Mouse (Mus musculus): ENCODE results near the gene Sox5. TPM values are rescaled to one million over a fixed set of nuclear protein-coding genes. Genes with fewer than 3 reads are reported as not detected.

Sox5 gene
- polyA plus RNA-seq, 1 experiment from 2014 or later, result 198 TPM

GRCm38 (mm10) chr6:144119961-144120360, 661.8 kb downstream of the Sox5 start:
- no peaks in the 10 kb centered on the region for H3K4me1 ChIP-seq
- H3K9ac ChIP-seq, result no peak overlapping the region
- peaks cover 23% of the 10 kb centered on the region for H3K36me3 ChIP-seq (ENCODE audit: poor library complexity, severe bottlenecking)
- WGBS, result 71% methylated on average over 1 of the region's 1 CpGs
- no peak overlapping the region for H3K4me3 ChIP-seq
- H3K9me3 ChIP-seq (replicated peaks), result no peaks in the 10 kb centered on the region
- no peak overlapping the region for H3K4me2 ChIP-seq
- H3K27me3 ChIP-seq, result no peaks in the 10 kb centered on the region
- no peak overlapping the region for H3K27ac ChIP-seq
- ATAC-seq, result no peak

- Histone ChIP-seq H3K27ac (no peak overlapping the region), H3K4me3 (no peak overlapping the region), H3K27me3 (no peaks in the 10 kb centered on the region), H3K9me3 (replicated peaks) (no peaks in the 10 kb centered on the region), H3K36me3 (ENCODE audit: poor library complexity, severe bottlenecking) (peaks cover 11% of the 10 kb centered on the region; the same call in 1 of the 2 replicates), H3K9ac (no peak overlapping the region), H3K4me1 (peaks cover 4% of the 10 kb centered on the region), H3K4me2 (no peak overlapping the region)
- no peak for ATAC-seq
- WGBS, result 85% methylated on average over 6 of the region's 6 CpGs
Observed at GRCm38 (mm10) chr6:144116646-144117045, 665.1 kb downstream of the Sox5 start.

- Histone ChIP-seq H3K36me3 (ENCODE audit: poor library complexity, severe bottlenecking) (peaks cover 11% of the 10 kb centered on the region; the same call in 1 of the 2 replicates), H3K9me3 (replicated peaks) (no peaks in the 10 kb centered on the region), H3K4me2 (no peak overlapping the region), H3K9ac (no peak overlapping the region; the same call in 1 of the 2 replicates), H3K27ac (peak overlapping the region; percentile 25; the same call in 1 of the 2 replicates), H3K27me3 (no peaks in the 10 kb centered on the region), H3K4me3 (no peak overlapping the region), H3K4me1 (peaks cover 22% of the 10 kb centered on the region)
- no peak for ATAC-seq
- 67% methylated on average over 6 of the region's 6 CpGs for WGBS
Observed at GRCm38 (mm10) chr6:144111561-144111960, 670.2 kb downstream of the Sox5 start.

GRCm38 (mm10) chr6:144106848-144107247, 674.9 kb downstream of the Sox5 start:
- Histone ChIP-seq H3K9ac (no peak overlapping the region), H3K4me2 (peak overlapping the region; percentile 33), H3K27ac (no peak overlapping the region), H3K36me3 (ENCODE audit: poor library complexity, severe bottlenecking) (peaks cover 7% of the 10 kb centered on the region; the same call in 1 of the 2 replicates), H3K4me3 (no peak overlapping the region), H3K27me3 (no peaks in the 10 kb centered on the region), H3K4me1 (peaks cover 30% of the 10 kb centered on the region), H3K9me3 (replicated peaks) (no peaks in the 10 kb centered on the region)
- WGBS, result 8% methylated on average over 10 of the region's 10 CpGs
- no peak for ATAC-seq

GRCm38 (mm10) chr6:144105645-144106044, 676.1 kb downstream of the Sox5 start:
- WGBS, result 66% methylated on average over 12 of the region's 12 CpGs
- H3K9me3 ChIP-seq (replicated peaks), result no peaks in the 10 kb centered on the region
- peaks cover 12% of the 10 kb centered on the region for H3K36me3 ChIP-seq (ENCODE audit: poor library complexity, severe bottlenecking)
- H3K27me3 ChIP-seq, result no peaks in the 10 kb centered on the region
- H3K4me3 ChIP-seq, result no peak overlapping the region
- ATAC-seq, result no peak
- no peak overlapping the region for H3K27ac ChIP-seq
- no peak overlapping the region for H3K4me2 ChIP-seq
- no peak overlapping the region for H3K9ac ChIP-seq
- H3K4me1 ChIP-seq, result peaks cover 24% of the 10 kb centered on the region

GRCm38 (mm10) chr6:144103612-144104011, 678.2 kb downstream of the Sox5 start:
- Histone ChIP-seq H3K4me3 (no peak overlapping the region), H3K4me1 (peaks cover 24% of the 10 kb centered on the region), H3K9me3 (replicated peaks) (no peaks in the 10 kb centered on the region), H3K36me3 (ENCODE audit: poor library complexity, severe bottlenecking) (peaks cover 12% of the 10 kb centered on the region), H3K4me2 (no peak overlapping the region), H3K27me3 (no peaks in the 10 kb centered on the region), H3K27ac (no peak overlapping the region), H3K9ac (no peak overlapping the region)
- no peak for ATAC-seq
- WGBS, result 96% methylated on average over 6 of the region's 6 CpGs

GRCm38 (mm10) chr6:144100852-144101251, 680.9 kb downstream of the Sox5 start:
- H3K9me3 ChIP-seq (replicated peaks), result no peaks in the 10 kb centered on the region
- no peak overlapping the region for H3K27ac ChIP-seq
- H3K4me1 ChIP-seq, result peaks cover 9% of the 10 kb centered on the region
- no peak for ATAC-seq
- no peak overlapping the region for H3K4me3 ChIP-seq
- H3K4me2 ChIP-seq, result no peak overlapping the region
- H3K9ac ChIP-seq, result no peak overlapping the region
- no peaks in the 10 kb centered on the region for H3K27me3 ChIP-seq
- 93% methylated on average over 1 of the region's 1 CpGs for WGBS
- peaks cover 12% of the 10 kb centered on the region for H3K36me3 ChIP-seq (ENCODE audit: poor library complexity, severe bottlenecking)

GRCm38 (mm10) chr6:144098119-144098518, 683.7 kb downstream of the Sox5 start:
- H3K4me2 ChIP-seq, result 0 out of 2 replicates have a peak overlapping the region, but pooled peaks have one; percentile 18
- H3K4me1 ChIP-seq, result peaks cover 14% of the 10 kb centered on the region
- no peak overlapping the region for H3K9ac ChIP-seq
- peak; percentile 71; the same call in 1 of the 2 replicates for ATAC-seq
- peaks cover 6% of the 10 kb centered on the region; the same call in 1 of the 2 replicates for H3K36me3 ChIP-seq (ENCODE audit: poor library complexity, severe bottlenecking)
- peak overlapping the region; percentile 44; the same call in 1 of the 2 replicates for H3K27ac ChIP-seq
- no peaks in the 10 kb centered on the region for H3K27me3 ChIP-seq
- H3K9me3 ChIP-seq (replicated peaks), result no peaks in the 10 kb centered on the region
- no peak overlapping the region for H3K4me3 ChIP-seq
- WGBS, result 31% methylated on average over 9 of the region's 9 CpGs

GRCm38 (mm10) chr6:144088256-144088655, 693.5 kb downstream of the Sox5 start:
- no peak overlapping the region for H3K27ac ChIP-seq
- H3K4me2 ChIP-seq, result no peak overlapping the region
- 0 out of 2 replicates have a peak, but pooled peaks cover 6% of the 10 kb centered on the region for H3K36me3 ChIP-seq (ENCODE audit: poor library complexity, severe bottlenecking)
- WGBS, result 76% methylated on average over 3 of the region's 3 CpGs
- ATAC-seq, result no peak
- no peak overlapping the region for H3K4me3 ChIP-seq
- no peak overlapping the region for H3K9ac ChIP-seq
- H3K9me3 ChIP-seq (replicated peaks), result no peaks in the 10 kb centered on the region
- no peaks in the 10 kb centered on the region for H3K27me3 ChIP-seq
- peaks cover 4% of the 10 kb centered on the region; the same call in 1 of the 2 replicates for H3K4me1 ChIP-seq

GRCm38 (mm10) chr6:144086096-144086810, 695.5 kb downstream of the Sox5 start:
- no peak overlapping the region for H3K27ac ChIP-seq
- 83% methylated on average over 1 of the region's 1 CpGs for WGBS

GRCm38 (mm10) chr6:144082297-144082696, 699.5 kb downstream of the Sox5 start:
- Histone ChIP-seq H3K9ac (no peak overlapping the region), H3K36me3 (ENCODE audit: poor library complexity, severe bottlenecking) (no peaks in the 10 kb centered on the region), H3K4me1 (no peaks in the 10 kb centered on the region), H3K27me3 (no peaks in the 10 kb centered on the region), H3K4me3 (no peak overlapping the region), H3K9me3 (replicated peaks) (no peaks in the 10 kb centered on the region), H3K4me2 (no peak overlapping the region), H3K27ac (no peak overlapping the region)
- ATAC-seq, result no peak
- 83% methylated on average over 9 of the region's 9 CpGs for WGBS

More at GRCm38 (mm10) chr6:144086096-144086810, 695.5 kb downstream of the Sox5 start:
- Histone ChIP-seq H3K4me3 (no peak overlapping the region), H3K9ac (no peak overlapping the region), H3K4me1 (peaks cover 4% of the 10 kb centered on the region; the same call in 1 of the 2 replicates), H3K9me3 (replicated peaks) (no peaks in the 10 kb centered on the region), H3K4me2 (no peak overlapping the region), H3K27me3 (no peaks in the 10 kb centered on the region), H3K36me3 (ENCODE audit: poor library complexity, severe bottlenecking) (0 out of 2 replicates have a peak, but pooled peaks cover 6% of the 10 kb centered on the region)
- no peak for ATAC-seq

GRCm38 (mm10) chr6:144077826-144078225, 704.0 kb downstream of the Sox5 start:
- Histone ChIP-seq H3K4me3 (no peak overlapping the region), H3K4me2 (no peak overlapping the region), H3K9ac (no peak overlapping the region), H3K36me3 (ENCODE audit: poor library complexity, severe bottlenecking) (no peaks in the 10 kb centered on the region), H3K9me3 (replicated peaks) (no peaks in the 10 kb centered on the region), H3K27me3 (no peaks in the 10 kb centered on the region), H3K27ac (no peak overlapping the region), H3K4me1 (peaks cover 7% of the 10 kb centered on the region; the same call in 1 of the 2 replicates)
- 97% methylated on average over 7 of the region's 7 CpGs for WGBS
- ATAC-seq, result no peak

All from forebrain, embryonic 13.5 days (tissue).